Mouse (Mus musculus): ENCODE data around the gene Ranbp6.

GRCm38 (mm10) chr19:29820966-29821365 is 8.2 kb upstream of the Ranbp6 start:
- TF ChIP-seq CTCF (IDR thresholded peaks at IDR 0.05; ENCODE audit: extremely low read depth, insufficient read depth, low read length): peak; percentile 57
- TF ChIP-seq POLR2A (IDR thresholded peaks at IDR 0.05; ENCODE audit: extremely low read depth, insufficient read depth, low read length): no peak
